Mouse (Mus musculus): Measurements from ENCODE around the gene 4921504E06Rik.

DNA sequence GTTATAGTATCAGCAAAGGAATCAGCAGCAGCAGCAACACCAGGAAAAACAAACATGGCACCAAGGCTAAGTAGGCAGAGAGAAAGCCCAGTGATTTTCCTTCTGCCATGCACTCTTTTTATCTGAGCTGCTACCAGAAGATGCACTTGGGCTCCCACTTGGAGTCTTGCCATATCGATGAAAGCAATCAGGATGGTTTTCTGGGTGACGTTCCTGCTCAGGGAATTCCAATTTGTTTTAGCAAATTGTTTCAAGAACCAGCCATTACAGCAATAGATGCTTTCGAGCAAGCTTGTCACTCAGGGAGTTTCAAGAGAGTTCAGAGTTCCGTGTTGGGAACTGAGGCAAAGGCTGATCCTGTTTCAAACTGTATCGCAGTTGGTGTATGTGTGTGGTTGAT lies 47.1 kb upstream of the 4921504E06Rik start:
- TF ChIP-seq CTCF (conservative IDR thresholded peaks at IDR 0.05; ENCODE audit: low read length) (no peak), NANOG (IDR thresholded peaks at IDR 0.05; ENCODE audit: borderline replicate concordance, low read length) (no peak)
